Mouse (Mus musculus) kidney, embryonic 14.5 days (tissue): ENCODE results near the gene Dmc1. TPM values are rescaled to one million over a fixed set of nuclear protein-coding genes. Genes with fewer than 3 reads are reported as not detected.

ENCODE experiments used
- ATAC-seq: fragments of 200-750 bp; cut with Nextera tagmentation; 2 replicates; pipeline ENCODE4 v1.8.0; 2017; ENCODE audit warnings: moderate number of reproducible peaks, mild to moderate bottlenecking, moderate TSS enrichment, moderate library complexity; ENCODE audit not compliant: low FRiP score, low TSS enrichment
- H3K27ac ChIP-seq: fragments of 300-500 bp; sonication (generic); 2 replicates; pipeline ENCODE4 v1.5.1; 2014; ENCODE audit warnings: low read depth, mild to moderate bottlenecking, low read length, moderate library complexity, mixed read lengths
- H3K27me3 ChIP-seq: fragments of 300-500 bp; sonication (generic); 2 replicates; pipeline ENCODE4 v1.6.1; 2014; ENCODE audit warnings: mild to moderate bottlenecking, low read length; ENCODE audit not compliant: control insufficient read depth, insufficient read depth
- H3K36me3 ChIP-seq: fragments of 300-500 bp; sonication (generic); 2 replicates; pipeline ENCODE4 v1.6.1; 2014; ENCODE audit warnings: low read length, mixed read lengths; ENCODE audit not compliant: control insufficient read depth, insufficient read depth
- H3K4me1 ChIP-seq: fragments of 300-500 bp; sonication (generic); 2 replicates; pipeline ENCODE4 v1.6.1; 2014; ENCODE audit warnings: low read length, mixed read lengths; ENCODE audit not compliant: control insufficient read depth, insufficient read depth
- H3K4me2 ChIP-seq: fragments of 300-500 bp; sonication (generic); replicated peaks from 2 replicates; pipeline ENCODE4 v1.6.1; 2014; ENCODE audit warnings: low read depth, mild to moderate bottlenecking, low read length
- H3K4me3 ChIP-seq: fragments of 300-500 bp; sonication (generic); 2 replicates; pipeline ENCODE4 v1.5.1; 2014; ENCODE audit warnings: mild to moderate bottlenecking, low read length
- H3K9ac ChIP-seq: fragments of 300-500 bp; sonication (generic); 2 replicates; pipeline ENCODE4 v1.6.1; 2014; ENCODE audit warnings: low read depth, mild to moderate bottlenecking, low read length, moderate library complexity
- H3K9me3 ChIP-seq: fragments of 300-500 bp; sonication (generic); 2 replicates; pipeline ENCODE4 v1.6.1; 2016; ENCODE audit warnings: low read length; ENCODE audit not compliant: control insufficient read depth
- WGBS: fragments of 180-500 bp; shearing (Covaris S2); extraction: QIAGEN DNeasy Blood & Tissue Kit; methylation state at CpG from one replicate; pipeline ENCODE4 v1.1.7; 2014; 5-methylcytosine and 5-hydroxymethylcytosine counted together
- polyA plus RNA-seq: library from polyadenylated mRNA; unstranded; fragments of >200 nt; fragmentation: Nextera tagmentation; extraction: Ambion mirVana; gene quantifications from 2 replicates; pipeline ENCODE4 v1.2.1, GENCODE M21; 2014

Dmc1 gene
- polyA plus RNA-seq, 1 experiment from 2014 or later: 1.4 TPM

DNA sequence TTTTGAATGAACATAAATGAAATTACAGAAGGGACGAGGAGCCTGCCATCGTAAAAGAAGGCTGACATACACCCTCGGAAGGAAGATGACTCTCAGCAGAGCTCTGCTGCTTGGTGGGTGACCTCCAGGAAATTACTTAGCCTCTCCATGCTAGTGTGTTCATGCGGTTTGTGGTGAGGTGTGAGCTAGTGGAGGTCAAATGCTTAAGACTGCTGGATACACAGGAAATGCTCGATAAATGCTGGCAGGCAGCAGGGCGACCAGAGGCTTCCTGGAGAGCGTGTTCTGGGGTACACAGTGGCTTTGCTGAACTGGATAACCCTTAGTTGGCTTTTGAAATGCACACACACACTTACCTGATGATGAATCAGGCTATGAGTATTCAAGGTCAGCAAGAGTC lies 13.5 kb upstream of the Dmc1 start:
- 77% methylated on average over 7 of the region's 7 CpGs for WGBS
- H3K9ac ChIP-seq: no peak overlapping the region
- H3K27ac ChIP-seq: no peak overlapping the region
- H3K36me3 ChIP-seq: 0 out of 2 replicates have a peak, but pooled peaks cover 3% of the 10 kb centered on the region
- no peaks in the 10 kb centered on the region for H3K9me3 ChIP-seq
- no peak overlapping the region for H3K4me3 ChIP-seq
- no peak for ATAC-seq
- H3K27me3 ChIP-seq: no peaks in the 10 kb centered on the region
- H3K4me1 ChIP-seq: no peaks in the 10 kb centered on the region
- H3K4me2 ChIP-seq: no peak overlapping the region

DNA sequence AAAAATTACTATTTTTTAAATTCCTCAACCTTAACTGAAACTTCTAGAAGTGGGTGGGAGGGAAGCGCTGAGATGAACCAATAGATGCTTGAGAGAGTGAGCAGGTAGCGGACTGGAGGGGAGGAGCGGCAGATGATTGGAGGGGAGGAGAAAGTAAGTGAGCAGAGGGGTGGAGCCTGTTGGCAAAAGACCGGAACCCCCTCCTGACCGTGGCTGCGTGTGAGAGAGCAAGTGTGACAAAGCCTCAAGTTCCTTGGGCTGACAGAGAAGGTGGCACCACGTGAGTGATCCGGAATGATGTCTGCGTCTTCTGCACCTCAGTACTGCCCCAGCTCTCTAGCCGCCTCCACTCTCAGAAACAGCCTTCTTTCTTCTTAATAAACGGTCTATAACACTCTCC lies 12.2 kb upstream of the Dmc1 start:
- Histone ChIP-seq H3K36me3 (peaks cover 3% of the 10 kb centered on the region; the same call in 1 of the 2 replicates), H3K4me2 (no peak overlapping the region), H3K9ac (no peak overlapping the region; the same call in 1 of the 2 replicates), H3K9me3 (no peaks in the 10 kb centered on the region), H3K4me3 (no peak overlapping the region), H3K27ac (no peak overlapping the region), H3K4me1 (no peaks in the 10 kb centered on the region), H3K27me3 (no peaks in the 10 kb centered on the region)
- WGBS: 80% methylated on average over 11 of the region's 11 CpGs
- ATAC-seq: no peak

GRCm38 (mm10) chr15:79616729-79617128 lies 11.8 kb upstream of the Dmc1 start:
- Histone ChIP-seq H3K9me3 (no peaks in the 10 kb centered on the region), H3K27me3 (no peaks in the 10 kb centered on the region), H3K27ac (no peak overlapping the region), H3K4me2 (no peak overlapping the region), H3K9ac (no peak overlapping the region), H3K36me3 (peaks cover 3% of the 10 kb centered on the region; the same call in 1 of the 2 replicates), H3K4me1 (no peaks in the 10 kb centered on the region), H3K4me3 (no peak overlapping the region)
- 85% methylated on average over 5 of the region's 5 CpGs for WGBS
- ATAC-seq: no peak

DNA sequence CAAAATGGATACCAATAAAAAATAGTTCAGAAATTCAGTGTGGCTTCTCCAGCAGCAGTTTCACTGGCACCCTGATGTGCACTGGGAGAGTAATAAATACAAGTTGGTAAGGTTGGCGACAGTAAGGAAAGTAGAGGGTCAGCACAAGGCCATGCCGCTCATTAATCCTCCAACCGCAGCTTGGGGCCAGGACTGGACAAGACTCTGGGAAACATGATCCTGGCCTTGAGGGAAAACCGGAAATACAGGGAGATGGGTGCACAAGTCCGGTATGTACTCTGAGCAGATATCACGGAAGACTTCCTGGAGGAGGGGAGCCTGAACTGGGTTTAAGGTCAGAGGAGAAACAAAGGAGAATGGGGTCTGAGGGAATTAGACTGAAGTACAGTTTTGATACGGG lies 10.6 kb upstream of the Dmc1 start:
- peaks cover 3% of the 10 kb centered on the region; the same call in 1 of the 2 replicates for H3K36me3 ChIP-seq
- no peak overlapping the region for H3K27ac ChIP-seq
- no peak for ATAC-seq
- H3K27me3 ChIP-seq: no peaks in the 10 kb centered on the region
- H3K4me1 ChIP-seq: no peaks in the 10 kb centered on the region
- no peak overlapping the region for H3K4me2 ChIP-seq
- no peaks in the 10 kb centered on the region for H3K9me3 ChIP-seq
- WGBS: 41% methylated on average over 7 of the region's 7 CpGs
- H3K9ac ChIP-seq: no peak overlapping the region
- H3K4me3 ChIP-seq: no peak overlapping the region

DNA sequence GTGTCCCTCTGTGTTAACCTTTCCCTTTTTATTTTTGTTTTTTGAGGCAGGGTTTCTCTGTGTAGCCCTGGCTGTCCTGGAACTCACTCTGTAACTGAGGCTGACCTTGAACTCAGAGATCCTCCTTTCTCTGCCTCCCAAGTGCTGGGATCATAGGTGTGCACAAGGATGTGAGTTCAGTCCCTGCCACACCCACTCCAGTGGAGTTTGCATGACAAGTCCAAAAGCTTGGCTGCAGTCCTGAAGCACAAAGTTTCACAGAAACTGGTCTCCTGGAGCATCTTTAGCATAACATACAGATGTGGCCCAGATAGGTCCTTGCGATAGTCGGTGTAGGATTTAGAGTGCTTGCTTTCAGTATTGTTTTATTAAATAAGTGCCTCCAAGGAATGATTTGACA lies 4.3 kb upstream of the Dmc1 start:
- Histone ChIP-seq H3K36me3 (peaks cover 3% of the 10 kb centered on the region; the same call in 1 of the 2 replicates), H3K9ac (no peak overlapping the region), H3K4me3 (no peak overlapping the region), H3K9me3 (no peaks in the 10 kb centered on the region), H3K4me1 (peaks cover 5% of the 10 kb centered on the region; the same call in 1 of the 2 replicates), H3K27me3 (no peaks in the 10 kb centered on the region), H3K27ac (no peak overlapping the region), H3K4me2 (no peak overlapping the region)
- 92% methylated on average over 2 of the region's 2 CpGs for WGBS
- ATAC-seq: no peak

DNA sequence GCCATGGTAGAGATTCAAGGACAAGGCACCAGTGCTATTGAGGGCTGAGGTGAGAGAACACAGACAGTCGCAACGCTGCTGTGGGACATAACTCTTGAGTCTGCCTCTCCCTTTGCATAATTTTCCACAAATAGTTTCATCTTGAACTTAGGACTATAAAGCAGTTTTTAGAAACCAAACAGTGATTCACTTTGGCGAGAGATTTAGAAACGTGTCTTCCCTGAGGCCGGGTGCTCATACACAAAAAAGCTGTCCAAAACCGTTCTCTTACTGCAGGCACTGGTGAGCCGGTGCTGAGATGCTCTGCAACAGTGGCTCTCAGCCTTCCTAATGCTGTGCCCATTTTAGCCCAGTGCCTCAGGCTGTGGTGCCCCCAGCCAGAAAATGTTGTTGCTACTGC lies 3.3 kb upstream of the Dmc1 start:
- Histone ChIP-seq H3K4me3 (no peak overlapping the region), H3K27ac (no peak overlapping the region), H3K27me3 (no peaks in the 10 kb centered on the region), H3K4me2 (no peak overlapping the region), H3K9me3 (0 out of 2 replicates have a peak, but pooled peaks cover 3% of the 10 kb centered on the region), H3K36me3 (peaks cover under 1% of the 10 kb centered on the region; the same call in 1 of the 2 replicates), H3K9ac (no peak overlapping the region), H3K4me1 (peaks cover 5% of the 10 kb centered on the region; the same call in 1 of the 2 replicates)
- no peak for ATAC-seq
- WGBS: 85% methylated on average over 7 of the region's 7 CpGs

- 51% methylated on average over 2 of the region's 2 CpGs for WGBS
- H3K9ac ChIP-seq: no peak overlapping the region
Observed at GRCm38 (mm10) chr15:79607757-79608156, 2.8 kb upstream of the Dmc1 start.

DNA sequence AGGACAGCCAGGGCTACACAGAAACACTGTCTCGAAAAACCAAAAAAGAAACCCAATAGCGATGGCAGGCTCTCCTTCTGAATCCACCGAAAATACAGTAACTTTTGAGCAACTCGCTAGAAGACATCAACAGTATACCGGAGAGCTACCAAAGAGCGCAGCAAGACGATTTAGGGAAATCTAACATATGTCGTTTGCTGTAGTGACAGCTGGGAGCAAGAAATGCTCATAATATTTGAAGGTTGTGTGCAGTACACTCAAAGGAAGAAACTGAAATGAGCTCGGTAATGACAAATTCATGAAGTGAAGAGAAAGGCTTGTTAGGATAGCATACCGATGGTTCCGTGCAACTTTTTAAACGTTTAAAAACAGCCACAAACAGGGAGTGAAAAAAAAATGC lies 1.3 kb upstream of the Dmc1 start:
- 90% methylated on average over 12 of the region's 12 CpGs for WGBS
- H3K27ac ChIP-seq: no peak overlapping the region
- ATAC-seq: no peak

More at GRCm38 (mm10) chr15:79607757-79608156, 2.8 kb upstream of the Dmc1 start:
- no peak overlapping the region for H3K27ac ChIP-seq
- ATAC-seq: no peak
- H3K4me1 ChIP-seq: peaks cover 5% of the 10 kb centered on the region; the same call in 1 of the 2 replicates
- 0 out of 2 replicates have a peak, but pooled peaks cover 3% of the 10 kb centered on the region for H3K9me3 ChIP-seq
- H3K36me3 ChIP-seq: no peaks in the 10 kb centered on the region
- no peak overlapping the region for H3K4me3 ChIP-seq
- no peaks in the 10 kb centered on the region for H3K27me3 ChIP-seq
- H3K4me2 ChIP-seq: no peak overlapping the region

DNA sequence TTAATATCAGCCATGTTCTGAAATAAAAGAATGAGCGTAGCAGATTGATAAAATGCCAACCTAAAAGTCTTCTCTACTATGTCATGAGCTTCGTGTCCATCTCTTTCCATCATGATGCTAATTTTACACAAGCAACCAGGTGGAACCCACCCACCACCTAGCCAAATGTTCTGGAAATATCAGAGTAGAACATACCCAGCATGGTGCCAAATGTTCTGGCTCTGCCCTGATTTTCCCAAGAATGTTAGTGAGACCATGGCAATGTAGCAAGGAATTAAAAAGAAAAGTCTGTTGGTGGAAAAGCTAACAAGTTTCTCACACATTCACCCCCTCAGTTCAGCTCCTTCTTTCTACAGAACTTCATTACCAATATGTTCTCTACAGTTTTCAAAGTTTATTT lies 4.7 kb downstream of the Dmc1 start:
- Histone ChIP-seq H3K4me3 (no peak overlapping the region), H3K4me1 (peaks cover 5% of the 10 kb centered on the region; the same call in 1 of the 2 replicates), H3K27me3 (no peaks in the 10 kb centered on the region), H3K9ac (no peak overlapping the region), H3K36me3 (no peaks in the 10 kb centered on the region), H3K27ac (no peak overlapping the region), H3K4me2 (no peak overlapping the region), H3K9me3 (0 out of 2 replicates have a peak, but pooled peaks cover 3% of the 10 kb centered on the region)
- no peak for ATAC-seq
- WGBS: 81% methylated on average over 2 of the region's 2 CpGs

More for the DNA sequence above, 1.3 kb upstream of the Dmc1 start:
- H3K9me3 ChIP-seq: 0 out of 2 replicates have a peak, but pooled peaks cover 3% of the 10 kb centered on the region
- H3K9ac ChIP-seq: no peak overlapping the region
- H3K36me3 ChIP-seq: no peaks in the 10 kb centered on the region
- no peaks in the 10 kb centered on the region for H3K27me3 ChIP-seq
- peaks cover 5% of the 10 kb centered on the region; the same call in 1 of the 2 replicates for H3K4me1 ChIP-seq
- no peak overlapping the region for H3K4me3 ChIP-seq
- H3K4me2 ChIP-seq: no peak overlapping the region
